ENCODE assay signal across 10 mouse cellular contexts in genomic region chr10:80665981-80666733, GRCm38 (mm10). TPM values are rescaled to one million over a fixed set of nuclear protein-coding genes. Genes with fewer than 3 reads are reported as not detected.
DNase-seq lines count a peak whose midpoint lies in the region; ATAC-seq and TF ChIP-seq lines count a peak whose summit lies in the region.
"Had no signal": no experiment of that assay in that cellular context is flagged by ENCODE, and none has a peak within 500 bp of the region (broad histone marks: within the 10 kb centered on the region; RNA-seq: fewer than 3 reads in every experiment).

No protein-coding gene starts in this region.

- H3K27ac ChIP-seq in layer of hippocampus, adult 2 months, result peak overlapping the region; percentile 86; the same call in 1 of the 2 replicates
- peak overlapping the region; percentile 92 for H3K27ac ChIP-seq in lung, embryonic 16.5 days (ENCODE audit: low read length)

- no peak for TF ChIP-seq CTCF in layer of hippocampus, adult 2 months (conservative IDR thresholded peaks at IDR 0.05)

- peaks cover 40% of the 10 kb centered on the region for H3K36me3 ChIP-seq in lung, embryonic 16.5 days (ENCODE audit: control insufficient read depth, insufficient read depth, low read length)

- H3K4me2 ChIP-seq in lung, embryonic 16.5 days (ENCODE audit: low read depth, low read length), result no peak overlapping the region

- H3K9me3 ChIP-seq in lung, embryonic 16.5 days (ENCODE audit: control insufficient read depth, low read length), result no peaks in the 10 kb centered on the region
- H3K9me3 ChIP-seq: embryonic facial prominence, embryonic 12.5 days had no signal

- peak; percentile 36 for DNase-seq in cerebellum, adult 11-12 months
- DNase-seq in cerebellum, postnatal 14 days, result no peak
- no peak for DNase-seq in layer of hippocampus, adult 2 months (ENCODE audit: low spot score in 2 of 2)
- DNase-seq in layer of hippocampus, adult 9-11 months, result no peak
- no peak for DNase-seq in cerebellum, adult 18-20 months

- peak overlapping the region; percentile 34; the same call in 1 of the 2 replicates for H3K9ac ChIP-seq in lung, embryonic 16.5 days (ENCODE audit: low read length)
- H3K9ac ChIP-seq: embryonic facial prominence, embryonic 12.5 days had no signal

- H3K4me3 ChIP-seq in layer of hippocampus, adult 2 months, result no peak overlapping the region
- no peak overlapping the region for H3K4me3 ChIP-seq in lung, embryonic 16.5 days (ENCODE audit: low read length)
- H3K4me3 ChIP-seq: embryonic facial prominence, embryonic 12.5 days had no signal

- peaks cover 35% of the 10 kb centered on the region for H3K4me1 ChIP-seq in lung, embryonic 16.5 days (replicated peaks; ENCODE audit: control insufficient read depth, insufficient read depth, low read length)

- no peaks in the 10 kb centered on the region for H3K27me3 ChIP-seq in lung, embryonic 16.5 days (ENCODE audit: control insufficient read depth, insufficient read depth, low read depth, low read length)
- H3K27me3 ChIP-seq: embryonic facial prominence, embryonic 12.5 days had no signal

- WGBS in lung, embryonic 16.5 days, result 71% methylated on average over 10 of the region's 10 CpGs

- peak; percentile 8 to 44; a peak in 2 of 4 replicates for ATAC-seq in hematopoietic stem cell, adult 5-6 weeks (replicated peaks in 1 of 2; ENCODE audit: insufficient read depth in 1 of 2, low FRiP score in 2 of 2, low TSS enrichment in 1 of 2, low read depth in 1 of 2, poor library complexity in 2 of 2, severe bottlenecking in 2 of 2)
- ATAC-seq in lung, embryonic 16.5 days (ENCODE audit: low read depth), result no peak
- no peak for ATAC-seq in cerebellum, adult (ENCODE audit: insufficient number of reproducible peaks, low FRiP score, low TSS enrichment)
- ATAC-seq: activated CD4-positive, CD25-positive, alpha-beta regulatory T cell, adult 4 months had no signal

RNA-seq across cellular contexts. Expression of gene Btbd2, which starts 9.3 kb away (rescaled TPM):
- total RNA-seq in layer of hippocampus, adult 2 months (2021), result 100 to 1,000 TPM; 102 to 105 TPM
- 13.6 and 35.8 TPM in 2 replicates for total RNA-seq in hematopoietic stem cell, adult 5-6 weeks (2017)
- polyA plus RNA-seq in lung, embryonic 16.5 days (2015; fragmentation: Nextera tagmentation; extraction: Ambion mirVana), result 15.3 and 33.2 TPM in 2 replicates

RNA-seq across cellular contexts. Expression of gene Mknk2, which starts 11.8 kb away (rescaled TPM):
- total RNA-seq in layer of hippocampus, adult 2 months (2021), result 10 to 100 TPM; 45.3 to 46.9 TPM
- total RNA-seq in hematopoietic stem cell, adult 5-6 weeks (2017), result 52.4 and 75.9 TPM in 2 replicates
- polyA plus RNA-seq in lung, embryonic 16.5 days (2015; fragmentation: Nextera tagmentation; extraction: Ambion mirVana), result 66.3 and 82.1 TPM in 2 replicates

RNA-seq across cellular contexts. Expression of gene Mob3a, which starts 35.6 kb away (rescaled TPM):
- total RNA-seq in layer of hippocampus, adult 2 months (2021), result 10 to 100 TPM; 10.6 to 16.5 TPM
- total RNA-seq in hematopoietic stem cell, adult 5-6 weeks (2017), result 81.1 and 92.3 TPM in 2 replicates
- polyA plus RNA-seq in lung, embryonic 16.5 days (2015; fragmentation: Nextera tagmentation; extraction: Ambion mirVana), result 42.3 and 45.7 TPM in 2 replicates

RNA-seq across cellular contexts. Expression of gene Izumo4, which starts 35.8 kb away (rescaled TPM):
- 10 to 100 TPM; 65.0 to 69.0 TPM for total RNA-seq in layer of hippocampus, adult 2 months (2021)
- 9.5 and 10.4 TPM in 2 replicates for total RNA-seq in hematopoietic stem cell, adult 5-6 weeks (2017)
- 23.6 and 26.8 TPM in 2 replicates for polyA plus RNA-seq in lung, embryonic 16.5 days (2015; fragmentation: Nextera tagmentation; extraction: Ambion mirVana)

RNA-seq across cellular contexts. Expression of gene Csnk1g2, which starts 43.5 kb away (rescaled TPM):
- 100 to 1,000 TPM; 221 to 228 TPM for total RNA-seq in layer of hippocampus, adult 2 months (2021)
- 184 and 239 TPM in 2 replicates for total RNA-seq in hematopoietic stem cell, adult 5-6 weeks (2017)
- polyA plus RNA-seq in lung, embryonic 16.5 days (2015; fragmentation: Nextera tagmentation; extraction: Ambion mirVana), result 20.6 and 38.4 TPM in 2 replicates

Comparison
In these comparisons a context has a peak if more than half of its experiments do, and no peak if none do; other contexts are left out.
1. ATAC-seq: peak in hematopoietic stem cell, adult 5-6 weeks (2 of 2); none in lung, embryonic 16.5 days (single experiment) and cerebellum, adult (single experiment).